Mouse (Mus musculus) CD4-positive, CD25-positive, alpha-beta regulatory T cell, adult 2 months (primary cell): ENCODE measurements around the gene Ech1.

ENCODE experiments used
- DNase-seq: peaks from one replicate; pipeline ENCODE4 v3.0.0-alpha.2; 2012; ENCODE audit warnings: low read depth, low spot score

Gene Ech1

GRCm38 (mm10) chr7:28859953-28860352 is 34.9 kb downstream of the Ech1 start:
- DNase-seq = no peak

DNA sequence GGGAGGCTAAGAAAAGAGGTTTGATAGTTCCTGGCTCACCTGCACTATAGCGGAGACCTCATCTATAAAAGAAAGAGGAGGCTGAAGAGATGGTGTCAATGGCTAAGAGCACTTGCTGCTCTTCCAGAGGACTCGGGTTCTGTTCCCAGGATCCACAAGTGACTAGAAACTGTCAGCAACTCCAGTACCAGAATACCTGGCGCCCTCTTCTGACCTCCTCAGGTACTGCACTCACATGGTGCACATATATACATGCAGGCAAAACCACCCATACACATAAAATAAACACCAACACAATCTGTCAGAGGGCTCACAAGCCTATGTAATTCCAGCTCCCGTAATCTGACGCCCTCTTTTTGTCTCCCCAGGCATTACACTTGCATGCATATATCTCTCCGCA is 35.9 kb downstream of the Ech1 start:
- peak; percentile 51 for DNase-seq

- peak; percentile 34 for DNase-seq
Observed at GRCm38 (mm10) chr7:28862817-28863499, 37.9 kb downstream of the Ech1 start.

DNA sequence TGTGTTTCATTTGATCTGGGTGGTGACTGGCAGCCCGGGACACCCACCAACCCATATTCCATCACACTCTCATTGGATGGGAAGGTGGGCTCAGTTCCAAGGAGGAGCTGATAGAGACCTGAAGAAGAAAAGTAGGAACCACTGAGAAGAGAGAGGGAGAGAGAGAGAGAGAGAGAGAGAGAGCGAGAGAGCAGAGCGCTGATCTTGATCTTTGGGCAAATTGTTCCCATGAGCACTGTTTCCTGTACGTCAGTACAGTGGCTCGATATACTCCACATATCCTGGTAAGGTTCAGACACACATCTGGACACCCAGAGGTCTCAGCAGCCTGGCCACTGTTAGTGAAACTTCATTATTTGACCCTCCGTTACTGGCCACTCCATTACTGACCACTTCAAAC is 38.5 kb downstream of the Ech1 start, which contains the start of gene Lgals7:
Lgals7 (plus strand) TSS at position 314 of the 400 bp plus-strand sequence.
- DNase-seq = peak; percentile 49

GRCm38 (mm10) chr7:28864288-28864750 is 39.3 kb downstream of the Ech1 start:
- DNase-seq = peak; percentile 14

DNA sequence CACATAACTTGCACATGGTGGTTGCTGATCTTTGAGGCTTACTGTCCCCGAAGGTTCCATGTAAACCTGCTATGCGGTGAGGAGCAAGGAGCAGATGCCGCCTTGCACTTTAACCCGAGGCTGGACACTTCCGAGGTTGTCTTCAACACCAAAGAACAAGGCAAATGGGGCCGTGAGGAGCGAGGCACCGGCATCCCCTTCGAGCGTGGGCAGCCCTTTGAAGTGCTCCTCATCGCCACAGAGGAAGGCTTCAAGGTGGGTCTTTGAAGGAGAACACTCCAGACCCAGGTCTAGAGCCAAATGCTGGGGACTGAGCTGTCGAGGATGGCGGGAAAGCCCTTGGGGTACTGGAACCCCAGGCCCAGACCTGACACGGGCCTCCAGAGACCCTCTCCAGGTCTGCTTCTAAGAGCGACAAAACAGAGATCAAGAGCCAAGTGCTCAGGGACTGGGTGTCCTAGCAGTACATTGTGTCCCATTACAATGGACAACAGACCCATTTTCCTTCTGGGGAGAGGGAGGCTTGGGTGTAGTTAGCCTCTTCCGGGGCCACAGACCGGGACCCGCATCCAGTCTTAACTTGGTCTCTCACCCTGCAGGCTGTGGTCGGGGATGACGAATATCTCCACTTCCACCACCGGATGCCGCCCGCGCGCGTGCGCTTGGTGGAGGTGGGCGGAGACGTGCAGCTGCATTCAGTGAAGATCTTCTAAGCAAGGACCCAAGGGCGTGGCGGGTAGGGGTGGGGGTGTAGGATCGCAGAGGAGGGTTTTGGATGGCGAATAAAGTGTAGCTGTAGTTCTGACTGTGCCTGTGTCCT is 40.7 kb downstream of the Ech1 start:
- DNase-seq = peak; percentile 97

DNA sequence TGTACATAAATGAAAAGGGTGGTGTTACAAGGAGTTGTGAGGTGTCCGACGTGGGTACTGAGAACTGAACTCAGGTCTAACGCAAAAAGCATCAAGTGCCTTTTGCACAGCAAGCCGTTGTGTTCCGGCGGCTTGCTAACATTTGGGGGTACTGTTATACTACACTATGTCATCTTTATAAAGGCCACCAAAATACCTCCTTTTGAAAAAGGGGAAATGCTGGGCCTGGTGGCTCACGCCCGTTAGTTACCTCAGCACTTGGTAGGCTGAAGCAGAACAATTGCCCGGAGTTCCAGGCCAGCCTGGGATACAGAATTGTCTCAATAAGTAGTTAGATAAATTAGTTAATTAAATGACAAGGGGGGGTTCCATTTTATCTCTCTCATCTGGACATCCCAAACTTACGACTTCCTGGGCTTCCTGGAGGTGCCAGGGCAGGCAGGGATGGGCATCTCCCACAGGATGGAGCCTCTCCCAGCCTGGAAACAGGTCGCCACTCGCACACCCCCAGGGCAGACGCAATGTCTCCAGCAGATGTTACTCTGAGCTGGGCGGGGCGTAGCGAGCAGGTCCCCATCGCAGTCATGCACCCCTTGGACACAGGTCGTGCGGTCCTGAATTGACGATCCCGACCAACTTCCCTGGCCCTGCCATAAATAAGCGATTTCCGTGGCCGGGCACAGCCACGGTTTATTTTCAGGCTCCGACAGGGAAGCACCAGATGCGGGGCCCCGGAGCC is 41.9 kb downstream of the Ech1 start:
- DNase-seq = peak; percentile 29

- DNase-seq = peak; percentile 90
Observed at GRCm38 (mm10) chr7:28867508-28868340, 42.7 kb downstream of the Ech1 start.

DNA sequence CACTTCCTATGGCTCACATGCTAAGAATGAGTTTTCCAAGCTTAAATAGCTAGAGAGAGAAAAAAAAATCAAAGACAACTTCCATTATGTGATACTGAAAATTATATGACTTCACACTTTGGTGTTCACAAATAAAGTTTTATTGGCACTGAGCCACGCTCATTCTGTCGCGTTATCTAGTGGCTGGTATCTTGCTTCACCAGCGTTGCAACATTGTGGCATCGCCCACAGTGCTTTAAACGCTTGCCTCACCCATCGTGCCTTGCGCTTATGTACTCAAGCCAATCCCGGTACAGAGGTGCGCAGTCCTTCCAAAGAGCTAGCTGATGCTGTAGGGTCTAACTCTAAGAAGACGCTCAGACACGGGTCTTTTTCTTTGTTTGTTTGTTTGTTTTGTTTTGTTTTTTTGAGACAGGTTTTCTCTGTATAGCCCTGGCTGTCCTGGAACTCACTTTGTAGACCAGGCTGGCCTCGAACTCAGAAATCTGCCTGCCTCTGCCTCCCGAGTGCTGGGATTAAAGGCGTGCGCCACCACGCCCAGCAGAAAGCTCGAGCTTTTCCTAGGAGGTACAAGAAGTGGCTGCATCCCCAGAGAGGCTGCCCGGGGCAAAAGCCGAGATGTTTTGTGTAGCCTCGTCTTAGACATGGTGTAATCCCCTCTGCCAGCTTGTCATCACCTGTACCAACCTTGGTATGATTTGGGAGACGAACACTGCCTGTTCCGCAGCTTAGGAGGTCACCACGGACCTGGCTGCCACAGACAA is 46.1 kb downstream of the Ech1 start:
- no peak for DNase-seq

GRCm38 (mm10) chr7:28874565-28874964 is 49.5 kb downstream of the Ech1 start:
- DNase-seq = no peak

- DNase-seq = no peak
Observed at GRCm38 (mm10) chr7:28876099-28876498, 51.1 kb downstream of the Ech1 start.

DNA sequence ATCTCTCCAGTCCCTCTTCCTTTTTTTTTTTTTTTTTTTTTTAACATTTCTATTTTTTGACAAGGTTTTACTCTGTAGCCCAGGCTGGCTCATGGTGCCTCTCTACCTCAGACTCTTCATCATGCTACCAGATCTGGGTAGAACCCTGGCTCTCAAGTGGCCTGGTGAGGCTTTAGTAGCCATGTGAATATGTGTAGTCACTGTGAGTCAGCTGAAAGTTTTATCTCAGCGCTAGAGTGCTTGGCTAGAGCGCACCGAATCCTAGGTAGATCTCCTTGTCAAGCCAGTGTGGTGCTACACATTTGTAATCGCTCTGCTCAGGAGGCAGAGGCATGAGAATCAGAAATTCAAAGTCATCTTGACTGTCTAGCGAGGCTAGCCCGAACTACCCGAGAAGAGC is 52.1 kb downstream of the Ech1 start:
- no peak for DNase-seq

DNA sequence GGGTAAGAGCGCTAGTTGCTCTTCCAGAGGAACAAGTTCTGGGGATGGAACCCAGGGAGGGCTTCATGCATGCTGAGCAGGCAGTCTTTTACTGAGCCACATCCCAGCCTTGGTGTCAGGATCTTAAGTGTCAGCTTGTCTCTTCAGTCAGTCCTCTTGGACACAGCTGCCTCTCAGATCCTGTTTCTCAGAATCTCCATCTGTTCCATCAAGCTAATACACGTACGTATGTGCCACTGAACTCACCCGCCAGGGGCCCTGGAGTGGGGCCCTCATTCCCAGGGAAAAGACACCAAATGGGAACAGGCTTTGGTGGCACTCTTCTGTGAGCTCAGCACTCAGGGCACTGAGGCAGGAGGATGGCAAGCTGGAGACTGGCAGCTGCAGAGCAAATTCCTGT is 52.8 kb downstream of the Ech1 start:
- no peak for DNase-seq

DNA sequence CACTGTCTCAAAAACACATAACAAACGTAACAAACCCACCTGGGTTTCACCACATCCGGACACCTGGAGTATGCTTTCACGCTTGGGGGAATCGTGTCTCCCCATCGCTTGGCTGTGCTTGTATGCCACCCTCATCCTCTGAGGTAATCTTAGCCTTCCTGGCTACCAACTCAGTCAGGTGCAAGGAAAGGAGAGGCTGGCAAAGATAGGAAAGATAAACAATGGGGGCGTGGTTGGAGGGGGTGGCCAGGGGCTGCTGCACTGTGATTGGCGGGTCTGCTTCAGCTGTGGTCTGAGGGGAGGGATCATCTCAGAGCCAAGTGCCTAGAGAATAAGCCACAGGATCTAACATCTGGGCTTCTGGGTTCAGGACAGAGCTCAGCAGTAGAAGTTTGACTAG is 54.6 kb downstream of the Ech1 start:
- no peak for DNase-seq

GRCm38 (mm10) chr7:28880554-28880953 is 55.5 kb downstream of the Ech1 start:
- no peak for DNase-seq

GRCm38 (mm10) chr7:28881199-28881598 is 56.2 kb downstream of the Ech1 start, which contains the start of gene Capn12:
Gene Capn12 (plus strand): TSS chr7:28881422.
- no peak for DNase-seq
